Mouse (Mus musculus): ENCODE measurements around the gene Fen1. TPM values are rescaled to one million over a fixed set of nuclear protein-coding genes. Genes with fewer than 3 reads are reported as not detected.
"Not testable (repeated sequence)": the region's sequence is repeated elsewhere in the genome, so short reads cannot be mapped to it uniquely, and the experiment has no call there.

The Fen1 gene
- polyA plus RNA-seq, 1 experiment from 2014 or later, result 135 TPM

DNA sequence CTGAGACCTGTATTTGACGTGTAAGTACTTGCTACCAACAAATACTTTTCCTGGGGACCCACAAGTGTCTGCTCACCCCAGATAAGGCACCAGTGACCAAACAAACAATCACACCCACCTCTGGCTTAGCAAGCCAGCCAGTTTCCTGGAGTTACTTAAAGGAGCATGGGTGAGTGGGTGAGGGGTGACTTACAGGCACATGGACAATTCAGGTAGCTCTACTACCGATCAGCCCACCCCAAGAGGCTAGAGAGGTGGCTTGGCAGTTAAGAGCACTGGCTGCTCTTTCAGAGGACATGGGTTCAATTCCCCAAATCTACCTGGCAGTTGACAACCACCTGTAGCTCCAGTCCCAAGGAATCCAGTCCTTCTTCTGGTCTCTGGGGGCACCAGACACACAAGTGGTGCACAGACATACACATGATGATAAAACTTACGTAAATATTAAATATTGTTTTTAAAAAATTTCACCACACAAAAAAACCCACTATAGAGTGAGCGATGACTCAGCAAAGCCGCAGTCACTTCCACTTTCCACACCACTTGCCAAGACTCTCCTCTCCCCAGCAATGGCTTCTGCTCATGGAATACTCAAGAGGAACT is 30.8 kb downstream of the Fen1 start:
- H3K36me3 ChIP-seq (ENCODE audit: control insufficient read depth, insufficient read depth, low read length), result no peaks in the 10 kb centered on the region
- no peak overlapping the region for H3K9ac ChIP-seq (ENCODE audit: low read length)
- no peaks in the 10 kb centered on the region for H3K9me3 ChIP-seq (ENCODE audit: control insufficient read depth, low read length)
- H3K27ac ChIP-seq (replicated peaks; ENCODE audit: low read depth, low read length), result no peak overlapping the region
- no peak overlapping the region for H3K4me3 ChIP-seq (ENCODE audit: low read depth, low read length)
- DNase-seq (ENCODE audit: low spot score) (no peak), ATAC-seq (ENCODE audit: insufficient number of reproducible peaks, low FRiP score, low TSS enrichment, low read depth) (no peak)
- H3K4me2 ChIP-seq (ENCODE audit: low read depth, severe bottlenecking), result no peak overlapping the region
- no peaks in the 10 kb centered on the region for H3K27me3 ChIP-seq (ENCODE audit: control insufficient read depth, insufficient read depth, low read length)
- no peaks in the 10 kb centered on the region for H3K4me1 ChIP-seq (ENCODE audit: control insufficient read depth, insufficient read depth, low read length)
- WGBS, result 84% methylated on average over 5 of the region's 5 CpGs

DNA sequence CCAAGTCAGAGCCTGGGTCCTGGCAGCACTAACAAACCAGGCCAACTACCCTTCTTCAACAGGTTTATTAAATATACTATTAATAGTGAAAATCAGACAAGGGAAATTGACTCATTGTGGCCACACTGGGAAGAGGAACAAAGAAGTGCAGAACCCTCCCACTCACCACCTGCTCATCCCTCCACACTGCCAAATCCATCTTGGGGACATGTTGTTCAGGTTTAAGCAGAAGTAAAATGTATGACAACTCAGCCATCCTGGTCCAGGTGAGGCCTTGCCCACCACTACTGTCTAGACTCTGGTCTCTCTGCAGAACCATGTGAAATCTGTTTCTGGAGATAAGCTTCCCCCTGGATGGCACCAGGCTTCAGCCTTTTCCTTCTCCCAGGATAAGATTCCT is 32.1 kb downstream of the Fen1 start:
- no peak overlapping the region for H3K9ac ChIP-seq (ENCODE audit: low read length)
- H3K27ac ChIP-seq (replicated peaks; ENCODE audit: low read depth, low read length), result no peak overlapping the region
- ATAC-seq (ENCODE audit: insufficient number of reproducible peaks, low FRiP score, low TSS enrichment, low read depth) (no peak), DNase-seq (ENCODE audit: low spot score) (no peak)
- H3K4me3 ChIP-seq (ENCODE audit: low read depth, low read length), result no peak overlapping the region
- no peaks in the 10 kb centered on the region for H3K9me3 ChIP-seq (ENCODE audit: control insufficient read depth, low read length)
- H3K4me1 ChIP-seq (ENCODE audit: control insufficient read depth, insufficient read depth, low read length), result no peaks in the 10 kb centered on the region
- no peaks in the 10 kb centered on the region for H3K36me3 ChIP-seq (ENCODE audit: control insufficient read depth, insufficient read depth, low read length)
- no peaks in the 10 kb centered on the region for H3K27me3 ChIP-seq (ENCODE audit: control insufficient read depth, insufficient read depth, low read length)
- H3K4me2 ChIP-seq (ENCODE audit: low read depth, severe bottlenecking), result no peak overlapping the region

DNA sequence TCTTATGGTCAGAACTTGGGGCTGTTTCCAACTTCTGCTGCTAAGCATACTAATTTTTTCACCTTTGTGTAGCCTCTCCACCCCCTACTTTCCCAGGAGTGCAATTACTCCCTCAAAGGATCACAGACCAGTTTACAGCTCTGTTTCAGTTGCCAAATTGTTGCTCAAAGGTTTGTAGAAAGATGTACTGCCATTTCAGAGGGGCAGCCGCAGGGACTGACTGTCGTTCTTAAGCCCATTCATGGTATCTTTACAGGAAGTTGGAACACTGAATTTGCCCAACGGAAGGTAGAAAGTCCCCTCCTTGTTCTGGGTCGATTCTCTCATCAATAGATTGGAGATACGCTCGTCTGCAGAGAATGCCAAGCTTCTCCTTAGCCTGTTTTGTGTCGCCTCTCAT is 32.6 kb downstream of the Fen1 start:
- no peak overlapping the region for H3K27ac ChIP-seq (replicated peaks; ENCODE audit: low read depth, low read length)
- no peak for ATAC-seq (ENCODE audit: insufficient number of reproducible peaks, low FRiP score, low TSS enrichment, low read depth)
- 79% methylated on average over 7 of the region's 7 CpGs for WGBS

DNA sequence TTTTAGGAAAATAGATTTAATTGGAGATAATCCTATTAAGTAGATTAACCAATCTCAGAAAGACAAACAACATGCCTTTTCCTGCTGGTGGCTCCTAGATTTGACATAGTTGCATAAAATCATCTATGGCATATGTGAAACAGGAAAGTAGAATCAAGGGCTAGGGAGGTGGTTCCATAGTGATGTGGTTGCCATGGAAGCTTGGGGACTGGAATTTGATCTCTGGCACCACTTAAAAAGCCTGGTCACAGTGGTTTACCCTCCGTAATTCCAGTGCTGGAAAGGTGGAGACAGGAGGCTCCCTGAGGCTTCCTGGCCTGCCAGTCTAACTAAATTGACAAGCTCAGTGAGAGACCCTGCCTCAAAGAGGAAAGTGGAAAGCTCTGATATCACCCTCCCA is 33.5 kb downstream of the Fen1 start:
- no peaks in the 10 kb centered on the region for H3K4me1 ChIP-seq (ENCODE audit: control insufficient read depth, insufficient read depth, low read length)
- no peak overlapping the region for H3K27ac ChIP-seq (replicated peaks; ENCODE audit: low read depth, low read length)
- no peaks in the 10 kb centered on the region for H3K36me3 ChIP-seq (ENCODE audit: control insufficient read depth, insufficient read depth, low read length)
- ATAC-seq (ENCODE audit: insufficient number of reproducible peaks, low FRiP score, low TSS enrichment, low read depth), result no peak
- no peaks in the 10 kb centered on the region for H3K9me3 ChIP-seq (ENCODE audit: control insufficient read depth, low read length)
- no peak overlapping the region for H3K9ac ChIP-seq (ENCODE audit: low read length)
- H3K4me3 ChIP-seq (ENCODE audit: low read depth, low read length), result no peak overlapping the region
- no peak for DNase-seq (ENCODE audit: low spot score)
- H3K27me3 ChIP-seq (ENCODE audit: control insufficient read depth, insufficient read depth, low read length), result no peaks in the 10 kb centered on the region
- no peak overlapping the region for H3K4me2 ChIP-seq (ENCODE audit: low read depth, severe bottlenecking)
- 38% methylated on average over 1 of the region's 1 CpGs for WGBS

More for the DNA sequence above, 32.6 kb downstream of the Fen1 start:
- H3K4me2 ChIP-seq (ENCODE audit: low read depth, severe bottlenecking), result no peak overlapping the region
- no peaks in the 10 kb centered on the region for H3K4me1 ChIP-seq (ENCODE audit: control insufficient read depth, insufficient read depth, low read length)
- no peak overlapping the region for H3K4me3 ChIP-seq (ENCODE audit: low read depth, low read length)
- H3K36me3 ChIP-seq (ENCODE audit: control insufficient read depth, insufficient read depth, low read length), result no peaks in the 10 kb centered on the region
- no peak for DNase-seq (ENCODE audit: low spot score)
- no peak overlapping the region for H3K9ac ChIP-seq (ENCODE audit: low read length)
- H3K9me3 ChIP-seq (ENCODE audit: control insufficient read depth, low read length), result no peaks in the 10 kb centered on the region
- no peaks in the 10 kb centered on the region for H3K27me3 ChIP-seq (ENCODE audit: control insufficient read depth, insufficient read depth, low read length)

DNA sequence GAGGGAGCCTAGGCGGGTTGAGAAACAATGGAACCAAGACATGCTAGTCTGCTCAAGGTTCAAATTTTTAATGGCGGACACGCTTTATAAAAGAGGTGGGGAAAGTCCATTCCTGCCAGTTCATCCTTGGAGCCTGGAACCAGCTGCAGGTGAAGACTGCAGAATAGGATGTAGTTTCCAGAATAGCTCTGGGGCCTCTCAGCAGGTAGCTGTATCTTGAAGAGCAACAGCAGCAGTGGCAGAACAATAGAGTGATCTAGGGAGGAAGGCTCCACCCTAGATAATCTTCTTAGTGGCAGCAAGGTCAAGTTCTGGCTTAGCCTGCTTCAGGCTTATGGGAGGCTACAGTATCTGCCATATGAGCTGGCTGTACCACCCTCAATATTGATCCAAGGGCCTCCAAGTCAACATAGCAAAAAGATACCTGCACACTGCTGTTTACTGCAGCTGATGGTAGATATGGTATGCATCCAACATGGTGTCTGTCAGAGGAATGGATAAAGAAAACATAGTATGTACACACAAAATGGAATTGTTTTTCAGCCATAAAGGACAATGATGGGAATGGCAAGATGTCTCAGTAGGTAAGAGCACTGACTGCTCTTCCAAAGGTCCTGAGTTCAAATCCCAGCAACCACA is 34.2 kb downstream of the Fen1 start:
- H3K27me3 ChIP-seq (ENCODE audit: control insufficient read depth, insufficient read depth, low read length); H3K4me2 ChIP-seq (ENCODE audit: low read depth, severe bottlenecking); H3K9me3 ChIP-seq (ENCODE audit: control insufficient read depth, low read length); DNase-seq (ENCODE audit: low spot score); H3K4me1 ChIP-seq (ENCODE audit: control insufficient read depth, insufficient read depth, low read length); ATAC-seq (ENCODE audit: insufficient number of reproducible peaks, low FRiP score, low TSS enrichment, low read depth); H3K9ac ChIP-seq (ENCODE audit: low read length); H3K27ac ChIP-seq (replicated peaks; ENCODE audit: low read depth, low read length); H3K36me3 ChIP-seq (ENCODE audit: control insufficient read depth, insufficient read depth, low read length); H3K4me3 ChIP-seq (ENCODE audit: low read depth, low read length): not testable (repeated sequence)
- 91% methylated on average over 3 of the region's 3 CpGs for WGBS

DNA sequence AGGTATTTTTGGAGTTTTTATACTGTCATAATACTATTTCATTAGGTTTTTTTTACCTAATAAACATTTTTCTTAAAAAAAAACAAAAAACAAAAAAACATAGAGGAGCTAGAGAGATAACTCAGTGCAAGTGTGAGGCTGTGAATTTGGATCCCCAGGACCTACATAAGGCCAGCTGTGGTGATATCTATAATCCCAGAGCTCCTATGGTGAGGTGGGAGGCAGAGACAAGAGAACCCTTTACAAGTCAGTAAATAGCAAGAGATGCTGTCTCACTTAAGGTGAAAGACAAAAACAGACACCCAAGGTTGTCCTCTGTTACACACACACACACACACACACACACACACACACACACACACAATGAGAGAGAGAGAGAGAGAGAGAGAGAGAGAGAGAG is 34.8 kb downstream of the Fen1 start:
- Histone ChIP-seq H3K4me2 (ENCODE audit: low read depth, severe bottlenecking) (no peak overlapping the region), H3K36me3 (ENCODE audit: control insufficient read depth, insufficient read depth, low read length) (no peaks in the 10 kb centered on the region), H3K9me3 (ENCODE audit: control insufficient read depth, low read length) (no peaks in the 10 kb centered on the region), H3K4me1 (ENCODE audit: control insufficient read depth, insufficient read depth, low read length) (no peaks in the 10 kb centered on the region), H3K9ac (ENCODE audit: low read length) (no peak overlapping the region), H3K27me3 (ENCODE audit: control insufficient read depth, insufficient read depth, low read length) (no peaks in the 10 kb centered on the region), H3K4me3 (ENCODE audit: low read depth, low read length) (no peak overlapping the region), H3K27ac (replicated peaks; ENCODE audit: low read depth, low read length) (no peak overlapping the region)
- no peak for ATAC-seq (ENCODE audit: insufficient number of reproducible peaks, low FRiP score, low TSS enrichment, low read depth)
- DNase-seq (ENCODE audit: low spot score), result no peak

DNA sequence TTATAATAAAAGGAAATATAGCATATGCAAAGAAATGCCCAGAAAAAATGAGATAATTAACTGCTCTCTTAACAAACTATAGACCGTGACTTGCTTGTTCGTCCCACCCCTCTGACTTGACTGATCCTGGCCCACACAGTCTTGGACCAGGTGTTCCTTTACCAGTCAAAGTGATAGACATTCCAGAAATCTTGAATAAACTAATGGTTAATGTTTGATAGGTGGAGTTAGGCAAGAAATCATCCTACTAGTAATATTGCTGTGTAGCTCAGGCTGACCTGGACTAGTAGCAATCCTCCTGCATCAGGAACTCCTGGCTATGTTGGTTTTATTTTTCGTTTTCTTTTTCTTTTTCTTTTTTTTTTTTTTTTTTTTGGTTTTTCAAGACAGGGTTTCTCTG is 35.5 kb downstream of the Fen1 start:
- no peak overlapping the region for H3K27ac ChIP-seq (replicated peaks; ENCODE audit: low read depth, low read length)
- WGBS, result 83% methylated on average over 3 of the region's 3 CpGs
- DNase-seq (ENCODE audit: low spot score) (no peak), ATAC-seq (ENCODE audit: insufficient number of reproducible peaks, low FRiP score, low TSS enrichment, low read depth) (no peak)
- no peaks in the 10 kb centered on the region for H3K4me1 ChIP-seq (ENCODE audit: control insufficient read depth, insufficient read depth, low read length)
- no peaks in the 10 kb centered on the region for H3K9me3 ChIP-seq (ENCODE audit: control insufficient read depth, low read length)
- no peak overlapping the region for H3K9ac ChIP-seq (ENCODE audit: low read length)
- no peak overlapping the region for H3K4me2 ChIP-seq (ENCODE audit: low read depth, severe bottlenecking)
- no peaks in the 10 kb centered on the region for H3K36me3 ChIP-seq (ENCODE audit: control insufficient read depth, insufficient read depth, low read length)
- no peaks in the 10 kb centered on the region for H3K27me3 ChIP-seq (ENCODE audit: control insufficient read depth, insufficient read depth, low read length)
- H3K4me3 ChIP-seq (ENCODE audit: low read depth, low read length), result no peak overlapping the region

DNA sequence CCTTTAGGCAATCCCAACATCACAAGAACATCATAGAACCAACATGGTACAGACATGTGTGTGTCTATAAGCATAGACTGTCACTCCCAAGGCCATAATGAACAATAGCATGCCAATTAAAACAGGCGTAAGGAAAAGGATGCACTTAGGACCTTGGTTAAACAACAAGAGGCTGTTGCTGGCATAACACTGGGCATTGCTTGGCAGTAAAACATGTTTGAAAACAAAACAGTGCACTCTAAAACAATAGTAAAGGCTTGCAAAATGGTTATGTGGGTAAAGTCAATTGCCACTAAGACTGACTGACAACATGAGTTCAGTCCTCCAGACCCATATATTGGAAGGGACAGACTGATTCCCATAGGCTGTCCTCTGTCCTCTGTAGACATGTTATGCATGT is 36.0 kb downstream of the Fen1 start:
- ATAC-seq (ENCODE audit: insufficient number of reproducible peaks, low FRiP score, low TSS enrichment, low read depth) (no peak), DNase-seq (ENCODE audit: low spot score) (no peak)
- Histone ChIP-seq H3K36me3 (ENCODE audit: control insufficient read depth, insufficient read depth, low read length) (no peaks in the 10 kb centered on the region), H3K27ac (replicated peaks; ENCODE audit: low read depth, low read length) (no peak overlapping the region), H3K4me1 (ENCODE audit: control insufficient read depth, insufficient read depth, low read length) (no peaks in the 10 kb centered on the region), H3K4me2 (ENCODE audit: low read depth, severe bottlenecking) (no peak overlapping the region), H3K9me3 (ENCODE audit: control insufficient read depth, low read length) (no peaks in the 10 kb centered on the region), H3K9ac (ENCODE audit: low read length) (no peak overlapping the region), H3K4me3 (ENCODE audit: low read depth, low read length) (no peak overlapping the region), H3K27me3 (ENCODE audit: control insufficient read depth, insufficient read depth, low read length) (no peaks in the 10 kb centered on the region)
- WGBS, result 88% methylated on average over 1 of the region's 1 CpGs

DNA sequence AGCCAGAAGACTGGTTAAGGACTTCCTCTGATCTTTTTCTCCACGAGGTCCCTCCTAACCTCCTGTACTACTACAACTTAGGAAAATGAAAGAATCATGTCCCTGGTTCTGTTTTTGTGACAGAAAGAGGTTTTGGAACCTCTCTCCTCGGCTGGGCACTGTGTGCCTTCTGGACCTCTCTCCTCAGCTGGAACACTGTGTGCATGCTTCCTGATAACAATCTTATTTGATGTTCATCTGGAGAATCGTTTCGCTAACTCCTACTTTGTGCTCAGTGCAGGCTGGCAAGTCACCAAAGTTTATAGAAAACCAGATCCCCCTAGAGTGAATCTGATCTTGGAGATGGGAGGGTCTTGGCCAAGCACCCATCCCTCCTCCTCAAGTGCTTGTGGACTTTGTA is 36.9 kb downstream of the Fen1 start:
- no peak overlapping the region for H3K9ac ChIP-seq (ENCODE audit: low read length)
- H3K27me3 ChIP-seq (ENCODE audit: control insufficient read depth, insufficient read depth, low read length), result no peaks in the 10 kb centered on the region
- DNase-seq (ENCODE audit: low spot score) (no peak), ATAC-seq (ENCODE audit: insufficient number of reproducible peaks, low FRiP score, low TSS enrichment, low read depth) (no peak)
- no peaks in the 10 kb centered on the region; the same call in 1 of the 2 replicates for H3K9me3 ChIP-seq (ENCODE audit: control insufficient read depth, low read length)
- H3K4me1 ChIP-seq (ENCODE audit: control insufficient read depth, insufficient read depth, low read length), result no peaks in the 10 kb centered on the region
- no peaks in the 10 kb centered on the region for H3K36me3 ChIP-seq (ENCODE audit: control insufficient read depth, insufficient read depth, low read length)
- no peak overlapping the region for H3K4me3 ChIP-seq (ENCODE audit: low read depth, low read length)
- H3K27ac ChIP-seq (replicated peaks; ENCODE audit: low read depth, low read length), result no peak overlapping the region
- no peak overlapping the region for H3K4me2 ChIP-seq (ENCODE audit: low read depth, severe bottlenecking)
- 82% methylated on average over 4 of the region's 4 CpGs for WGBS
